Mouse (Mus musculus) E14TG2a.4 (cell line): ENCODE data around the gene Slc4a3.

Experiments
- CTCF ChIP-seq: conservative IDR thresholded peaks from 2 replicates; pipeline ENCODE4 v1.5.1; 2014; ENCODE audit warnings: low read length
- POU5F1 ChIP-seq: IDR thresholded peaks from 2 replicates; pipeline ENCODE4 v1.6.1; 2014; ENCODE audit warnings: low read length, borderline replicate concordance

DNA sequence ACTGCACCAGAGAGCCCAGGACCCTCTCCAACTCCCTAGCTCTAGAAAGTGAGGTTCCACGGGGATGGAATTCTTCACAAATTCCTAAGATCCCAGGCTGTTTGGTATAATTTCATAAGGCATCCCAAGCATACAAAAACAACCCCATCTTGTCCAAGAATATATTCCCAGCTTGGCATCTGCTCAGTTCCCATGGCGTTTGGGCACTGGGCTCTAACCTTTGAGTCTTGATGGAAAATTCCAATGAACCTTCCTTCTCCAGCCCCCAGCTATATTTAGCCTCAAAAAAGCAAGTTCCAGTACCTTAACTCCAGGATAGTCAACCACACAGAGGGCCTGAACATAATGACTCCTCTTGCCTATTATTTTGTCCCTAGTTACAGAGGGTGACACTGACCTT lies 43.9 kb downstream of the Slc4a3 start:
- TF ChIP-seq CTCF (no peak), POU5F1 (no peak)
